Mouse (Mus musculus) forebrain, embryonic 16.5 days (tissue): ENCODE measurements around the gene Pnkd. TPM values are rescaled to one million over a fixed set of nuclear protein-coding genes. Genes with fewer than 3 reads are reported as not detected.

Experiments
- ATAC-seq: fragments of 200-750 bp; cut with Nextera tagmentation; 2 replicates; pipeline ENCODE4 v1.8.0; 2017; ENCODE audit warnings: mild to moderate bottlenecking, moderate library complexity
- H3K27ac ChIP-seq: fragments of 300-500 bp; sonication (generic); 2 replicates; pipeline ENCODE4 v1.5.1; 2014; ENCODE audit warnings: low read length, control low read depth
- H3K27me3 ChIP-seq: fragments of 300-500 bp; sonication (generic); replicated peaks from 2 replicates; pipeline ENCODE4 v1.6.1; 2014; ENCODE audit warnings: low read length; ENCODE audit not compliant: control insufficient read depth, insufficient read depth
- H3K36me3 ChIP-seq: fragments of 300-500 bp; sonication (generic); 2 replicates; pipeline ENCODE4 v1.6.1; 2014; ENCODE audit not compliant: control insufficient read depth, insufficient read depth
- H3K4me1 ChIP-seq: fragments of 300-500 bp; sonication (generic); replicated peaks from 2 replicates; pipeline ENCODE4 v1.6.1; 2014; ENCODE audit warnings: low read length; ENCODE audit not compliant: control insufficient read depth, insufficient read depth
- H3K4me2 ChIP-seq: fragments of 300-500 bp; sonication (generic); 2 replicates; pipeline ENCODE4 v1.6.1; 2014; ENCODE audit warnings: mild to moderate bottlenecking, low read length, control low read depth
- H3K4me3 ChIP-seq: fragments of 300-500 bp; sonication (generic); replicated peaks from 2 replicates; pipeline ENCODE4 v1.5.1; 2014; ENCODE audit warnings: mild to moderate bottlenecking, low read length, control low read depth
- H3K9ac ChIP-seq: fragments of 300-500 bp; sonication (generic); replicated peaks from 2 replicates; pipeline ENCODE4 v1.6.1; 2014; ENCODE audit warnings: low read depth, low read length, control low read depth
- H3K9me3 ChIP-seq: fragments of 300-500 bp; sonication (generic); 2 replicates; pipeline ENCODE4 v1.6.1; 2016; ENCODE audit warnings: low read length; ENCODE audit not compliant: control insufficient read depth
- WGBS: fragments of 180-500 bp; shearing (Covaris S2); extraction: QIAGEN DNeasy Blood & Tissue Kit; methylation state at CpG from one replicate; pipeline ENCODE4 v1.1.7; 2014; 5-methylcytosine and 5-hydroxymethylcytosine counted together
- polyA plus RNA-seq: library from polyadenylated mRNA; unstranded; fragments of >200 nt; fragmentation: Nextera tagmentation; extraction: Ambion mirVana; gene quantifications from 2 replicates; pipeline ENCODE4 v1.2.1, GENCODE M21; 2015

Gene Pnkd
- polyA plus RNA-seq, 1 experiment from 2014 or later = 98.4 TPM

DNA sequence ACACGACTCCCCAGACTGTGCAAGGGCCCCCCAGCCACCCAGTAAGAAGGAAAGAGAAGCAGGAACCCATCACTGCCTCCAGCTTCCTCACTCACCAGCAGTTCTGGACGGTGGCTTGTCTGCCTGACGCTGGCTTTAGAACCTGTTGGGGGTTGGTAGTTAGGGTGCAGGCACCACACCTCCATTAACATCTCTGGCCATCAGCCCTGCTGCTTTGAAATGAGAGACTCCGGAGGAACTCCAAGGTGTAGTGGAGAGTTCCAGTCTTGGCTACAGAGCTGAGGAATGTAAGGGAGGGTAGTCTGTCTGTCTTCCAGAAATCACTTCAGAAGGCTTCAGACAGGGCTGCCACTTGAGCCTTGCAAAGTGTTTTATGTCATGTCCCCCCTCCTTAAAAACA lies 85.3 kb downstream of the Pnkd start:
- no peak for ATAC-seq
- H3K4me3 ChIP-seq = no peak overlapping the region
- H3K9ac ChIP-seq = no peak overlapping the region

DNA sequence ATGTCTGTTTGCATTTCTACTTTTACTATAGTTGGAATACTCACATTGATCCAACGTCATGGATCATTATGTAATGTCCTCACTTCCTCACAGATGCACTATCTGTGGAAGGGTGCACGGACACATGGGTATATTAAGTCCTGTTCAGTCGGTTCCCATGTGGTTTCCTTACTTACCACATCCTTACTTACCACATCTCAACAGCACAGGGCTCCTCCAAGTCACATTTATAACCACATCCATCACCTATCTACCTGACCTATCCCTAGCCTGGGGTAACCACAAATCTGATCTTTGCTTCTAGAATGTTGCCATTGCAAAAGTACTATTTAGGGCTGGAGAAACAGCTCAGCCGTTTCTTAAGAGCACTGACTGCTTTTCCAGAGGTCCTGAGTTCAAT lies 88.6 kb downstream of the Pnkd start:
- Histone ChIP-seq H3K9ac (no peak overlapping the region), H3K9me3 (no peaks in the 10 kb centered on the region), H3K27ac (no peak overlapping the region), H3K36me3 (no peaks in the 10 kb centered on the region), H3K4me1 (no peaks in the 10 kb centered on the region), H3K4me2 (no peak overlapping the region), H3K4me3 (no peak overlapping the region), H3K27me3 (no peaks in the 10 kb centered on the region)
- 79% methylated on average over 4 of the region's 4 CpGs for WGBS
- no peak for ATAC-seq

More for the DNA sequence above, 85.3 kb downstream of the Pnkd start:
- H3K27me3 ChIP-seq = no peaks in the 10 kb centered on the region
- H3K4me2 ChIP-seq = no peak overlapping the region
- H3K9me3 ChIP-seq = no peaks in the 10 kb centered on the region
- 50% methylated on average over 4 of the region's 4 CpGs for WGBS
- no peaks in the 10 kb centered on the region for H3K4me1 ChIP-seq
- H3K36me3 ChIP-seq = no peaks in the 10 kb centered on the region
- H3K27ac ChIP-seq = no peak overlapping the region

DNA sequence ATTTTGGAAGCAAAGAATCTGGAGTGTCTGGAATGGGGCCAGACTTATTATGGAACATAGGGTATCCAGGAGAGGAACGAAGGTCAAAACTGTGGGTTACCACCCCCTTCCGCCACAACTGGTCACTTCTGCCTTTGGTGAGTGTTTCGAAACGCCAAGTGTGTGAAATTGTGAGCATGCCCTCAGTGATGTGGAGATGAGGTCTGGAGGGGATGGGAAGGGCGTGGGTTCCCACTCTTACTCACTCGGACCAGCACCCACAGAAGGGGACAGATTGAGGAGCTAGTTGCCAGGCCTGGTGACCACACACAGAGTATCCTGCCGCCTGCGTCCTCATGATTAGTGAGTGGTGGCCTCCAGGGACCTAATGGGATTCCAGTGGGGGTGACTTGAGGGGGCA lies 90.2 kb downstream of the Pnkd start, which contains the start of gene Slc11a1:
Slc11a1 (plus strand) TSS at position 216 of the 400 bp plus-strand sequence.
- H3K27ac ChIP-seq = no peak within 1 kb of the TSS
- H3K9ac ChIP-seq = no peak within 1 kb of the TSS
- WGBS = 77% methylated on average over 8 of the region's 8 CpGs
- H3K4me2 ChIP-seq = no peak within 1 kb of the TSS
- H3K9me3 ChIP-seq = no peaks in the 10 kb centered on the region
- H3K27me3 ChIP-seq = no peaks in the 10 kb centered on the region
- H3K36me3 ChIP-seq = no peaks in the 10 kb centered on the region
- no peak for ATAC-seq
- H3K4me1 ChIP-seq = no peaks in the 10 kb centered on the region
- no peak within 1 kb of the TSS for H3K4me3 ChIP-seq

DNA sequence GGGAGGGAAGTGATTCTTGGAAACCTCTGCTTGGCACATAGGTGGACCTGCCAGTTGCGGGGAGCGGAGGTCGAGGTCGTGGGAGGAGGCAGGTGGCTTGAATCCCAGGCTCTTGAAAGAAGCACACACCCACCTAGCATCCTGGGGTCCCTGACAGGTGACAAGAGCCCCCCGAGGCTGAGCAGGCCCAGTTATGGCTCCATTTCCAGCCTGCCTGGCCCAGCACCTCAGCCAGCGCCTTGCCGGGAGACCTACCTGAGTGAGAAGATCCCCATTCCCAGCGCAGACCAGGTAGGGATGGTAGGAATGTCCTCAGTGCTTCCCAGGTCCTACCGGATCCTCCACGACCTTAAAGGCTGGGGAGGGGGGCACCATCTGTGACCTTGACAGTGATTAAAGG lies 90.8 kb downstream of the Pnkd start:
- WGBS = 85% methylated on average over 10 of the region's 10 CpGs
- Histone ChIP-seq H3K9ac (no peak overlapping the region), H3K27me3 (no peaks in the 10 kb centered on the region), H3K9me3 (no peaks in the 10 kb centered on the region), H3K4me2 (no peak overlapping the region), H3K4me3 (no peak overlapping the region), H3K36me3 (no peaks in the 10 kb centered on the region), H3K4me1 (no peaks in the 10 kb centered on the region), H3K27ac (no peak overlapping the region)
- no peak for ATAC-seq

DNA sequence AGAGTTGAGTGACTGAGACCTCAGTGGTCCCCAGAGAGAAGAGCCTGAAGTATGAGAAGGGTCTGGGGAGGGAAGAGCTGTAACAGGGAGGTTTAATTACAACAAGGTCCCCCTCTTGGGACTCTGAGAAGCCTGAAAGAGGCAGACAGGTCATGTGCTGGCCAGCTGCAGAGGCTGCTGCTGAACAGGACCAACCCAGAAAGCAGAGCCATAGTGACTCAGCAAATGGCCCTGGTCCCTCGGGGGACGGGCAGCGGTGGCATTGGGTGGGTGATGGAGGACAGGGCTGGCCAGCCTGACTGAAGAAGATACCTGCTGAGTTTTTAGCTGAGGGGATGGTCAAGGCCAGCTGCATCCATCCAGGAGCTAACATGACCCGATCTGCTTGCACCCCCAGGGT lies 91.7 kb downstream of the Pnkd start:
- no peak for ATAC-seq
- 94% methylated on average over 4 of the region's 4 CpGs for WGBS

DNA sequence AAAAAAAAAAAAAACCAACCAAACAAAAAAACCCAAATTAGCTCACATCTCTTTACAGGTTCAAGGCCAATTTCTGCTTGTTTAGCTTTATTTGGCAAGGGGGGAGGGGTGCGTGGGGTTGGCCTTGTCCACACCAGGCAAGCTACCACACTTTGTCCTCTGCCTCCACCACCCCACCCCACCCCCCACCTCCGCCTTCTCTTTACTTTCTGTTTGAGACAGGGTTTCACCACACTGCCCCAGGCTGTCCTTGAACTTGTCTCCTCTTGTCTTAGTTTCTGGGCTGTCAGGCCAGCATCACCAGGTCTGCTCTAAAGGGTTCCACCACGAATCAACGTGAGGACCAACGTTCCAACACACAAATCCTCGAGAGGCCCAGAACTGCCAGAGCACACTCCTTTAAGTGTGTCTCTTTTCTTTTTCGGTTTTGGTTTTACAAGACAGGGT lies 94.4 kb downstream of the Pnkd start:
- H3K27me3 ChIP-seq = no peaks in the 10 kb centered on the region
- no peaks in the 10 kb centered on the region for H3K9me3 ChIP-seq
- no peak overlapping the region for H3K27ac ChIP-seq
- H3K4me2 ChIP-seq = no peak overlapping the region
- no peaks in the 10 kb centered on the region for H3K4me1 ChIP-seq
- H3K36me3 ChIP-seq = no peaks in the 10 kb centered on the region
- H3K9ac ChIP-seq = no peak overlapping the region
- 85% methylated on average over 7 of the region's 7 CpGs for WGBS
- ATAC-seq = no peak
- no peak overlapping the region for H3K4me3 ChIP-seq

More for the DNA sequence above, 91.7 kb downstream of the Pnkd start:
- Histone ChIP-seq H3K4me2 (no peak overlapping the region), H3K36me3 (no peaks in the 10 kb centered on the region), H3K27me3 (no peaks in the 10 kb centered on the region), H3K4me3 (no peak overlapping the region), H3K4me1 (no peaks in the 10 kb centered on the region), H3K27ac (no peak overlapping the region), H3K9me3 (no peaks in the 10 kb centered on the region), H3K9ac (no peak overlapping the region)

DNA sequence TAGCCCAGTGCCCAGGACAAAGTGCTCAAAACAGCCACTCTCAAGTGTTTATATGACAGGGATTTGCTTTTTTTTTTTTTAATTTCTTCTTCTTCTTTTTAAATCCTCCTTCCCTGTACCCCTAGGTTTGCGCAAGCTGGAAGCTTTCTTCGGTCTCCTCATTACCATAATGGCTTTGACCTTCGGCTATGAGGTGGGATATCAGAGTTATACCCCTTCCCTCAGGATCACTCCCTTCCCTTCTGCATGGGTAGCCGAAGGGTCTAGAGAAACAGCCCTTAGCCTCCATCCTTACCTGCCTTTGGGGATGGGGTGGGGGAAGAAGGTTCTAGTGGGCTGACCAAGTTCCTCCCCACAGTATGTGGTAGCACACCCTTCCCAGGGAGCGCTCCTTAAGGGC lies 95.8 kb downstream of the Pnkd start:
- no peaks in the 10 kb centered on the region for H3K9me3 ChIP-seq
- H3K27me3 ChIP-seq = no peaks in the 10 kb centered on the region
- no peaks in the 10 kb centered on the region for H3K36me3 ChIP-seq
- WGBS = 88% methylated on average over 5 of the region's 5 CpGs
- H3K4me2 ChIP-seq = no peak overlapping the region
- H3K4me1 ChIP-seq = no peaks in the 10 kb centered on the region
- no peak overlapping the region for H3K27ac ChIP-seq
- H3K4me3 ChIP-seq = no peak overlapping the region
- ATAC-seq = no peak
- H3K9ac ChIP-seq = no peak overlapping the region

DNA sequence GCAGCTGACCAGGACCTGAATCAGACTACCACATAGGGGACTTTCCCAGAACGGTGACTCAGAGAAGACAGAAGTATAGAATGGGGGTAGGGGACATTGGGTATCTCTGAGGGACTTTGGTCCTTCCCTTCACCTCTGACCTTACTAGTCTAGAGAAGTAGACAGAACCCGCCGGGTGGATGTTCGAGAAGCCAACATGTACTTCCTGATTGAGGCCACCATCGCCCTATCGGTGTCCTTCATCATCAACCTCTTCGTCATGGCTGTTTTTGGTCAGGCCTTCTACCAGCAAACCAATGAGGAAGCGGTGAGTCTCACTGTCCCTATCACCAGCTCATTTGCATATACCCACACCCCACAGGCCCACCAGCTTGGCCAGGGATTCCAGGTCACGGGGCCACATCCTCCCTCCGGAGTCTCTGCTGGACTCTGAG lies 96.9 kb downstream of the Pnkd start:
- Histone ChIP-seq H3K36me3 (no peaks in the 10 kb centered on the region), H3K27me3 (no peaks in the 10 kb centered on the region), H3K4me2 (no peak overlapping the region), H3K9me3 (no peaks in the 10 kb centered on the region), H3K4me3 (no peak overlapping the region), H3K9ac (no peak overlapping the region), H3K4me1 (peaks cover 3% of the 10 kb centered on the region; the same call in 1 of the 2 replicates), H3K27ac (no peak overlapping the region)
- 90% methylated on average over 10 of the region's 10 CpGs for WGBS
- ATAC-seq = no peak

DNA sequence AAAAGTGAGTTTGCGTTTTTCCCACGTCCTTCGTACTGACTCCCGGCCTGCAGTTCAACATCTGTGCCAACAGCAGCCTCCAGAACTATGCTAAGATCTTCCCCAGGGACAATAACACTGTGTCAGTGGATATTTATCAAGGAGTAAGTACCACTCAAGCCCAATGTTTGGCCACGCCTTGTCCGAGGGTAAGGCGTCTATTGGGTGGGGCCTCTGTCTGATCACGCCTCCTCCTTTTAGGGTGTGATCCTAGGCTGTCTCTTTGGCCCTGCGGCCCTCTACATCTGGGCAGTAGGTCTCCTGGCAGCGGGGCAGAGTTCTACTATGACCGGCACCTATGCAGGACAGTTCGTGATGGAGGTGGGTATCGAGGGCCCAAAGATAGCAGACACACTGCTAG lies 98.7 kb downstream of the Pnkd start:
- WGBS = 92% methylated on average over 13 of the region's 13 CpGs
- H3K27me3 ChIP-seq = no peaks in the 10 kb centered on the region
- H3K36me3 ChIP-seq = no peaks in the 10 kb centered on the region
- H3K4me3 ChIP-seq = no peak overlapping the region
- no peak overlapping the region for H3K9ac ChIP-seq
- no peak for ATAC-seq
- H3K4me2 ChIP-seq = no peak overlapping the region
- H3K9me3 ChIP-seq = no peaks in the 10 kb centered on the region
- no peak overlapping the region for H3K27ac ChIP-seq
- peaks cover 8% of the 10 kb centered on the region for H3K4me1 ChIP-seq

DNA sequence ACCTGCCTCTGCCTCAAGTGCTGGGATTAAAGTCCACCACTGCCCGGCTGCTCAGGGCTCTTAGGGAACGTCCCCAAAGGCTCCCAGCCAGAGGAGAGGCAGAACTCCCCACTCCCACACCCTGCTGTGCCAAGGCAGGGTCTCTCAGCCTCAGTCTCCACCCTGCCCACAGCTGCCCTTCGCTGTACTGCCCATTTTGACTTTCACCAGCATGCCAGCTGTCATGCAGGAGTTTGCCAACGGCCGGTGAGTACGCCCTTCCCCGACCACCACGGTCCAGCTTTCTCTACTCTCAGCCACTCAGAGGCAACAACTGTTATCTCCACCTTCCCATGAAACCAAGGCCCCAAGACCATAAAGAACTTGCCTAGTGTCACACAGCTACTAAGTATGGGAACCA lies 99.8 kb downstream of the Pnkd start:
- Histone ChIP-seq H3K9me3 (no peaks in the 10 kb centered on the region), H3K36me3 (no peaks in the 10 kb centered on the region), H3K4me2 (no peak overlapping the region), H3K4me1 (peaks cover 8% of the 10 kb centered on the region), H3K27me3 (no peaks in the 10 kb centered on the region), H3K9ac (no peak overlapping the region), H3K4me3 (no peak overlapping the region), H3K27ac (no peak overlapping the region)
- ATAC-seq = no peak
- WGBS = 84% methylated on average over 8 of the region's 8 CpGs
